Mouse (Mus musculus): ENCODE data around the gene Dcp1a. TPM values are rescaled to one million over a fixed set of nuclear protein-coding genes. Genes with fewer than 3 reads are reported as not detected.

The Dcp1a gene
- polyA plus RNA-seq, 1 experiment from 2014 or later, result 23.2 TPM

- H3K9me3 ChIP-seq, result no peaks in the 10 kb centered on the region
- peak overlapping the region; percentile 92 for H3K4me2 ChIP-seq (replicated peaks)
- no peaks in the 10 kb centered on the region; the same call in 1 of the 2 replicates for H3K36me3 ChIP-seq
- peaks cover 34% of the 10 kb centered on the region for H3K4me1 ChIP-seq (replicated peaks)
- WGBS, result 0% methylated on average over 10 of the region's 10 CpGs
- peak overlapping the region; percentile 92 for H3K9ac ChIP-seq (replicated peaks)
- H3K27ac ChIP-seq, result peak overlapping the region; percentile 93
- no peaks in the 10 kb centered on the region for H3K27me3 ChIP-seq
- peak; percentile 25; the same call in 1 of the 2 replicates for ATAC-seq
- peak overlapping the region; percentile 71 for H3K4me3 ChIP-seq (replicated peaks)
These were observed 70.4 kb downstream of the Dcp1a start for GRCm38 (mm10) chr14:30549777-30550149.

- Histone ChIP-seq H3K27ac (no peak overlapping the region), H3K4me3 (replicated peaks) (peak overlapping the region; percentile 71)
These were observed 71.1 kb downstream of the Dcp1a start for GRCm38 (mm10) chr14:30550232-30551070.

GRCm38 (mm10) chr14:30551509-30551908, 72.2 kb downstream of the Dcp1a start:
- H3K4me3 ChIP-seq (replicated peaks), result peak overlapping the region; percentile 71
- 67% methylated on average over 5 of the region's 5 CpGs for WGBS
- no peaks in the 10 kb centered on the region for H3K9me3 ChIP-seq
- no peak overlapping the region for H3K27ac ChIP-seq
- no peak for ATAC-seq
- H3K36me3 ChIP-seq, result peaks cover 10% of the 10 kb centered on the region
- H3K9ac ChIP-seq (replicated peaks), result no peak overlapping the region
- peaks cover 34% of the 10 kb centered on the region for H3K4me1 ChIP-seq (replicated peaks)
- peak overlapping the region; percentile 92 for H3K4me2 ChIP-seq (replicated peaks)
- H3K27me3 ChIP-seq, result no peaks in the 10 kb centered on the region

More at GRCm38 (mm10) chr14:30550232-30551070, 71.1 kb downstream of the Dcp1a start:
- H3K9me3 ChIP-seq, result no peaks in the 10 kb centered on the region
- H3K27me3 ChIP-seq, result no peaks in the 10 kb centered on the region
- peak overlapping the region; percentile 92 for H3K9ac ChIP-seq (replicated peaks)
- no peak for ATAC-seq
- 39% methylated on average over 8 of the region's 8 CpGs for WGBS
- H3K36me3 ChIP-seq, result peaks cover 4% of the 10 kb centered on the region
- H3K4me1 ChIP-seq (replicated peaks), result peaks cover 34% of the 10 kb centered on the region
- H3K4me2 ChIP-seq (replicated peaks), result peak overlapping the region; percentile 92

- Histone ChIP-seq H3K9me3 (no peaks in the 10 kb centered on the region), H3K27me3 (no peaks in the 10 kb centered on the region), H3K4me2 (replicated peaks) (no peak overlapping the region), H3K27ac (no peak overlapping the region), H3K9ac (replicated peaks) (no peak overlapping the region), H3K36me3 (peaks cover 10% of the 10 kb centered on the region), H3K4me1 (replicated peaks) (peaks cover 34% of the 10 kb centered on the region), H3K4me3 (replicated peaks) (no peak overlapping the region)
- ATAC-seq, result no peak
- WGBS, result 84% methylated on average over 2 of the region's 2 CpGs
These were observed 72.6 kb downstream of the Dcp1a start for GRCm38 (mm10) chr14:30551981-30552380.

GRCm38 (mm10) chr14:30553185-30553584, 73.8 kb downstream of the Dcp1a start:
- Histone ChIP-seq H3K9ac (replicated peaks) (no peak overlapping the region), H3K36me3 (peaks cover 10% of the 10 kb centered on the region), H3K27me3 (no peaks in the 10 kb centered on the region), H3K4me3 (replicated peaks) (no peak overlapping the region), H3K9me3 (no peaks in the 10 kb centered on the region), H3K4me1 (replicated peaks) (peaks cover 29% of the 10 kb centered on the region), H3K4me2 (replicated peaks) (no peak overlapping the region), H3K27ac (no peak overlapping the region)
- WGBS, result 89% methylated on average over 4 of the region's 4 CpGs
- ATAC-seq, result no peak

- Histone ChIP-seq H3K4me2 (replicated peaks) (no peak overlapping the region), H3K27me3 (no peaks in the 10 kb centered on the region), H3K9ac (replicated peaks) (no peak overlapping the region), H3K36me3 (peaks cover 44% of the 10 kb centered on the region), H3K4me1 (replicated peaks) (peaks cover 17% of the 10 kb centered on the region), H3K27ac (no peak overlapping the region), H3K4me3 (replicated peaks) (no peak overlapping the region), H3K9me3 (no peaks in the 10 kb centered on the region)
- 93% methylated on average over 2 of the region's 2 CpGs for WGBS
- no peak for ATAC-seq
These were observed 77.3 kb downstream of the Dcp1a start for GRCm38 (mm10) chr14:30556651-30557050.

GRCm38 (mm10) chr14:30557730-30558129, 78.4 kb downstream of the Dcp1a start:
- Histone ChIP-seq H3K4me2 (replicated peaks) (no peak overlapping the region), H3K4me3 (replicated peaks) (no peak overlapping the region), H3K27me3 (no peaks in the 10 kb centered on the region), H3K36me3 (peaks cover 46% of the 10 kb centered on the region), H3K27ac (no peak overlapping the region), H3K4me1 (replicated peaks) (peaks cover 19% of the 10 kb centered on the region), H3K9ac (replicated peaks) (no peak overlapping the region), H3K9me3 (no peaks in the 10 kb centered on the region)
- no peak for ATAC-seq
- WGBS, result 81% methylated on average over 9 of the region's 9 CpGs

GRCm38 (mm10) chr14:30559321-30559850, 80.1 kb downstream of the Dcp1a start:
- Histone ChIP-seq H3K4me2 (replicated peaks) (no peak overlapping the region), H3K36me3 (peaks cover 48% of the 10 kb centered on the region), H3K9ac (replicated peaks) (no peak overlapping the region), H3K27ac (no peak overlapping the region), H3K4me3 (replicated peaks) (no peak overlapping the region), H3K27me3 (no peaks in the 10 kb centered on the region), H3K4me1 (replicated peaks) (peaks cover 19% of the 10 kb centered on the region), H3K9me3 (no peaks in the 10 kb centered on the region)
- 88% methylated on average over 17 of the region's 17 CpGs for WGBS
- ATAC-seq, result no peak

- Histone ChIP-seq H3K27ac (peak overlapping the region; percentile 76), H3K4me2 (replicated peaks) (no peak overlapping the region), H3K4me1 (replicated peaks) (peaks cover 19% of the 10 kb centered on the region), H3K36me3 (peaks cover 55% of the 10 kb centered on the region), H3K9me3 (no peaks in the 10 kb centered on the region), H3K9ac (replicated peaks) (no peak overlapping the region), H3K27me3 (no peaks in the 10 kb centered on the region), H3K4me3 (replicated peaks) (no peak overlapping the region)
- 0 out of 2 replicates have a peak, but pooled peaks have one; percentile 10 for ATAC-seq
- 92% methylated on average over 13 of the region's 13 CpGs for WGBS
These were observed 81.6 kb downstream of the Dcp1a start for GRCm38 (mm10) chr14:30560803-30561389.

- WGBS, result 58% methylated on average over 14 of the region's 14 CpGs
- Histone ChIP-seq H3K9ac (replicated peaks) (no peak overlapping the region), H3K27me3 (no peaks in the 10 kb centered on the region), H3K4me3 (replicated peaks) (no peak overlapping the region), H3K27ac (peak overlapping the region; percentile 76), H3K4me2 (replicated peaks) (no peak overlapping the region), H3K9me3 (no peaks in the 10 kb centered on the region), H3K36me3 (peaks cover 61% of the 10 kb centered on the region), H3K4me1 (replicated peaks) (peaks cover 19% of the 10 kb centered on the region)
- peak; percentile 77 for ATAC-seq
These were observed 82.3 kb downstream of the Dcp1a start for GRCm38 (mm10) chr14:30561470-30562187.

- H3K27me3 ChIP-seq, result no peaks in the 10 kb centered on the region
- no peak overlapping the region for H3K4me2 ChIP-seq (replicated peaks)
- H3K27ac ChIP-seq, result no peak overlapping the region
- H3K9ac ChIP-seq (replicated peaks), result no peak overlapping the region
- ATAC-seq, result no peak
- no peak overlapping the region for H3K4me3 ChIP-seq (replicated peaks)
- peaks cover 19% of the 10 kb centered on the region for H3K4me1 ChIP-seq (replicated peaks)
- H3K9me3 ChIP-seq, result no peaks in the 10 kb centered on the region
- H3K36me3 ChIP-seq, result peaks cover 68% of the 10 kb centered on the region
These were observed 83.0 kb downstream of the Dcp1a start for GRCm38 (mm10) chr14:30562343-30562742.

- Histone ChIP-seq H3K27ac (no peak overlapping the region), H3K9ac (replicated peaks) (no peak overlapping the region), H3K4me3 (replicated peaks) (no peak overlapping the region), H3K4me1 (replicated peaks) (peaks cover 16% of the 10 kb centered on the region), H3K27me3 (no peaks in the 10 kb centered on the region), H3K4me2 (replicated peaks) (no peak overlapping the region), H3K9me3 (no peaks in the 10 kb centered on the region), H3K36me3 (peaks cover 75% of the 10 kb centered on the region)
- ATAC-seq, result no peak
- 90% methylated on average over 2 of the region's 2 CpGs for WGBS
These were observed 85.1 kb downstream of the Dcp1a start for GRCm38 (mm10) chr14:30564451-30564850.
